Mouse (Mus musculus) embryonic stem cell, embryonic (primary cell): ENCODE measurements around the gene Irs2.

Source experiments
- CTCF ChIA-PET, 4 experiments: fragments of 300-600 bp in 2 of 4; fragments of 350-600 bp in 2 of 4; sonication (Branson Sonifier 250); formaldehyde crosslinking; loops; one replicate each; lab custom pipeline; 2022; ENCODE audit warnings: inconsistent platforms in 2 of 4; lab: Charles Lee
- POLR2A ChIA-PET, 4 experiments: fragments of 300-600 bp in 2 of 4; fragments of 350-600 bp in 2 of 4; sonication (Branson Sonifier 250); formaldehyde crosslinking; loops; one replicate each; lab custom pipeline; 2022; ENCODE audit warnings: antibody characterized with exemption in 4 of 4, inconsistent platforms in 1 of 4; lab: Charles Lee

Irs2 gene

DNA sequence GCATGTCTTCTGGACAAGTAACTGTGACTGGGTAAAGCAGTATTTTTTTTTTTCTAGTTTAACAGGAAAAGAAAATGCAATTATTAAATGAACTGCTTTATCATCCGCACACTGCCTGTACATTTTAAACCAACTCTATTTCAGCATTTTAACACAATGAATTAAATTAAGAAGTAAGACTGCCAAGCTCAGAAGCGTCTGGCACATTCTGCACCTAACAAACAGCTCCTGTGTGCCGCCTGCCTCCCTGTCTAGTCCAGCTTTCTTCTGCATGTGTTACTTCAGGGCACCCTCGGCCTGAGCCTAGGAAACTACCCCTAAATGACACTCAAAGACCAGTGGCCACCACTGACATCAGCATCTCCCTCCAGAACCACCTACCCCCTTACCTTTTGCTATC is 8.7 kb downstream of the Irs2 start:
- CTCF ChIA-PET = no interaction called here
- POLR2A ChIA-PET = interaction anchor here in 2 of 4 experiments (0.6 to 1.1 kb wide), 4 partner anchors 9 to 1595 kb away, joined by 3 to 7 read pairs (median 3); no protein-coding TSS in a partner anchor

GRCm38 (mm10) chr8:10996247-10996646 is 12.0 kb downstream of the Irs2 start:
- ChIA-PET CTCF (interaction anchor here in 1 of 4 experiments (0.6 kb wide), 1 partner anchor 705 kb away, joined by 9 read pairs; no protein-coding TSS in a partner anchor), POLR2A (interaction anchor here in 2 of 4 experiments (1.0 to 3.1 kb wide), 3 partner anchors 8 to 10 kb away, joined by 3 to 20 read pairs (median 4); no protein-coding TSS in a partner anchor)

DNA sequence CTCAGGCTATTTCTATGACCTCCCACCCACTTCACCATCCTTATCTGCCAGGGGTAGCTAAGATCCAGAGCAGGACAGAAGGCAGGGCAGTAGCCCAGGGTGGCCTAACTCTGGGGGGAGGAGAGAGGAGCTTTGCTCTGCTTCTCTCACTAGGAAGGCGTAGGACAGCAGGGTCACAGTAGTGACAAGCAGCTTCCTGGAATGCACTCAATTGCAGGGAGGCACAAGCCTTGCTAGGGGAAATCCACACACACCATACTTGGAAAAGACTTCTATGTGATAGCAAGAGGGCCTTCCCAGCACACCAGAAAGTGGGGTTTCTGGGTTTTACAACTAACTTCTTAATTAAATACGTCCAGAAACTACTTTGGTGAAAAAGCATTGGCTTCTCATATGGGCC is 12.5 kb downstream of the Irs2 start:
- ChIA-PET POLR2A (interaction anchor here in 2 of 4 experiments (0.8 to 3.1 kb wide), 3 partner anchors 8 to 10 kb away, joined by 3 to 20 read pairs (median 4); no protein-coding TSS in a partner anchor), CTCF (no interaction called here)

GRCm38 (mm10) chr8:10994390-10994954 is 13.8 kb downstream of the Irs2 start:
- CTCF ChIA-PET = interaction anchor here in 1 of 4 experiments (0.5 kb wide), 1 partner anchor 39 kb away, joined by 3 read pairs; no protein-coding TSS in a partner anchor
- POLR2A ChIA-PET = interaction anchor here (1.3 to 3.1 kb wide), 5 partner anchors 10 to 164 kb away, joined by 3 to 20 read pairs (median 6); no protein-coding TSS in a partner anchor

GRCm38 (mm10) chr8:10993582-10994216 is 14.6 kb downstream of the Irs2 start:
- POLR2A ChIA-PET = interaction anchor here (0.6 to 4.0 kb wide), 7 partner anchors 11 to 164 kb away, joined by 3 to 20 read pairs (median 8); no protein-coding TSS in a partner anchor
- CTCF ChIA-PET = no interaction called here

DNA sequence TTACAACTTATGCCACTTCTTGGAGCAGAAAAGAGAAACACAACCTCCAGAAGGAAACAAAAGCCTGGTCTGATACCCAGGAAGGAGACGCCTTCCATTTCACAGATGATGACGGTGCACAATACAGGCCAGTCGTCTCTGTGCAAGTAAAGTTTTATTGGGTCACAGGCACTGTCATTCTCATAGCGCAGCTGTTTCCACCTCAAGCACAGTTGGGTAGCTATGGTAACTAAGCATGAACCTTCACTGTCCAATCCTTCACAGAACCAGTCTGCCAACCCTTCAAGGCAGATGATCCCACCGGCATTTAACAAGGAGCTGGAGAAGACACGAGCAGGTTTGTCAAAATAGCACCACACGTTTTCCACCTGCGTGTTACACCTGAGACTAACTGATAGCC is 16.2 kb downstream of the Irs2 start:
- ChIA-PET CTCF (interaction anchor here in 1 of 4 experiments (0.7 kb wide), 1 partner anchor 669 kb away, joined by 3 read pairs; no protein-coding TSS in a partner anchor), POLR2A (interaction anchor here (0.6 to 4.0 kb wide), 7 partner anchors 10 to 429 kb away, joined by 3 to 13 read pairs (median 4); no protein-coding TSS in a partner anchor)

DNA sequence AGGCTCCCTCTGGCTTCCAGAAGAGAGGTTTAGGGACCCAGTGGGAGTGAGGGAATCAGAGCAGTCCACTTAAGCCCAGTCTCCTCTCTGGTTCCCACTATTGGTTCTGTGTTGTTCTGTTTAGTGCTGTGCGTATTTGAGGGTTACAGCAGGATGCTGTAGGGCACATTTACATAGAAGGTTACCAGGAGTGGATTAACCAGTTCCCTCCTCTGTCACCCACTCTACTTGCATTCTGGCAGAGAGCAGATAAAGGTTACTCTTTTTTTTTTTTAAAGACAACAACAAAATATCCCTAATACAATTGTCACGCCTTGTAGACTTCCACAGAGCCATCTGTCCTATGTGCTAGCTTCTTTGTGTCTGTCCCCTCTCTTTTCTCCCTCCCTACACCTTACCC is 16.9 kb downstream of the Irs2 start:
- ChIA-PET POLR2A (interaction anchor here in 2 of 4 experiments (0.9 to 4.0 kb wide), 12 partner anchors 8 to 114 kb away, joined by 3 to 13 read pairs (median 4); no protein-coding TSS in a partner anchor), CTCF (interaction anchor here in 2 of 4 experiments (0.7 to 1.2 kb wide), 3 partner anchors 12 to 670 kb away, joined by 3 to 4 read pairs (median 4); no protein-coding TSS in a partner anchor)

- ChIA-PET POLR2A (interaction anchor here in 3 of 4 experiments (0.6 to 4.0 kb wide), 12 partner anchors 9 to 507 kb away, joined by 3 to 13 read pairs (median 4); partner anchors contain the start of gene Naxd (in 1 of the 3)), CTCF (interaction anchor here in 2 of 4 experiments (0.6 to 1.2 kb wide), 4 partner anchors 11 to 921 kb away, joined by 3 to 4 read pairs (median 4); no protein-coding TSS in a partner anchor)
Measured at GRCm38 (mm10) chr8:10990421-10991110, 17.7 kb downstream of the Irs2 start.

DNA sequence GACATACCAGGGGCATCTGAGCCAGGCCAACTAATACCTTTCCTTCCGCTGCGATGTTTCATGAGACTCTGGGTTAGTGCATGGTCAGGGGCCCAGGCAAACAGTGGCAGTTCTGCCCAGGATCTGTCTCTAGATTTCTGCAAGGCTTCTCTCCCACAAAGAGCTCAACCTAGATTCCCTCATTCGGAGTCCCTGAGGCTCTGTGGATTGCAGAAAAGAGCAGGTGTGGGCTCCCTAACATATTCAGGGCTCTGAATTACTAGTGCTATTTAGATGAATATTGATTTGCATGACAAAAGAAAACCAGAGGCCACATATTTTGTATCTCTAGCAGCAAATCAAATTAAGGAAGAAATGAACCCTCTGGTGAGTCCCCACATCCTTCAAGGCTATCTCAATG is 18.3 kb downstream of the Irs2 start:
- POLR2A ChIA-PET = interaction anchor here in 3 of 4 experiments (0.7 to 2.7 kb wide), 4 partner anchors 9 to 152 kb away, joined by 3 to 8 read pairs (median 7); no protein-coding TSS in a partner anchor
- CTCF ChIA-PET = interaction anchor here in 1 of 4 experiments (1.2 kb wide), 1 partner anchor 551 kb away, joined by 4 read pairs; no protein-coding TSS in a partner anchor

DNA sequence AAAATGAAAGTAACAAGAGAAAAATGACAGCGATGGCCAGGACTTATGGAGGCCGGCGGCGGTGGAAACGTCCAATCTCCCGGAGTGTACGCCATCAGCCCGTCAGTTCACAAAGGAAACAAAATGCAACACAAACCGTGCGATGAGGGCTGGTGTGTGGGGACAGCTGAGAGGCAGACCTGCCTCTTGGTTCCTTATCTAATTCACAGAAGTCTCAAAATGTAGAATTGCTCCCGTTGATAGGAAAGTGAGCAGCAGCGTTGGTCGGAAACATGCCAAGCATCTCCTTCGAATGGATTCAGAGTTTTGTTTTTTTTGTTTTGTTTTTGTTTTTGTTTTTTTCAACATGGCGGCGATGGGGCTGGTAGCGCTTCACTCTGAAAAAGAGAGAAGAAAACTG is 21.6 kb downstream of the Irs2 start:
- ChIA-PET CTCF (no interaction called here), POLR2A (no interaction called here)

GRCm38 (mm10) chr8:10985064-10985463 is 23.2 kb downstream of the Irs2 start:
- ChIA-PET POLR2A (no interaction called here), CTCF (no interaction called here)

DNA sequence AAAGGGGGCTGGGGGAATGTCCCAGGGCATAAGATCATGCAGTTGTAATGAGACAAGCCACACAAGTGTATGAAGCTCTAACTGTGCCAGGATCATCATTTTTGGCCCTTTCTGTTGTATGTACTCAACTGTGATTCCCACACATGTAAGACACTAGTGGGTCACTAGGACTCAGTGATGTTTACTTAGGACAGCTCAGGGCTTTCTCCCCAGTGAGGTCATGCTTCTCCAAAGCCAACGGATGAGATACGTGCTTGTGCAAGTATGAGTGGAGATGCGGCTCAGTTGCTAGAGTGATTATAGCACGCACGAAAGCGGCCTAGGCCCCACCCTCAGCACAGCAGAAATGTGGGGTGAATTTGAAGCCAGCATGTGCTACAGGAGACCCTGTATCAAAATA is 27.4 kb downstream of the Irs2 start:
- CTCF ChIA-PET = no interaction called here
- POLR2A ChIA-PET = interaction anchor here in 1 of 4 experiments (1.7 kb wide), 1 partner anchor 25 kb away, joined by 3 read pairs; no protein-coding TSS in a partner anchor

- POLR2A ChIA-PET = interaction anchor here in 1 of 4 experiments (1.4 kb wide), 1 partner anchor 11 kb away, joined by 4 read pairs; no protein-coding TSS in a partner anchor
- CTCF ChIA-PET = no interaction called here
Measured at GRCm38 (mm10) chr8:10979916-10980315, 28.3 kb downstream of the Irs2 start.

DNA sequence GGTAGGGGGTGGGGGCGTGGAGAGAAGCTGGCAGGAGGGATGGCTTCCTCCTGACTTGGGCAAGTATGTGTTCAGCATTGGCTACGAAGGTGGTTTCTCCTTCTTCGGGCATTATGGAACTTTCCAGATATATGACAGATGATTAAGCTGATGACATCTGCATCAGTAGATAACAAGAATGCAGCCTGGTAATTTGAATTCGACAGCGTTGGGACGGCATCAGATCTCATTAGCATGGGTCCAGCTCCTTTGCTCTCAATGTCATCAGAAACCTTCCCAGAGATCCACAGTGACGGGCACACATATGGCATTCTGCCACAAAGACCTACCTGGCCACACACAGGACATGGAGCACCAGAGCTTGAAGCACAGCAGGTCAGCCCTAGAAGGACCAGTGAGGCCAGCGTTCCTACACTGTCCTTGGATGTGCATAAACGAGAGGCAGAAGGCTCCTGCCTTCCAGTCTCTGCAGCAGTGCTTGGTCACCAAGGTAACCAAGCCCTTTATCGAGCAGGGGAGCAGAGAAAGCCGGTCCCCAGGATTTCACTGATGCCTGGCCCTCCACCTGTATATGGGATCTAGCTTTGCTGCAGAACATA is 29.0 kb downstream of the Irs2 start:
- POLR2A ChIA-PET = interaction anchor here in 1 of 4 experiments (1.2 to 1.9 kb wide), 3 partner anchors 10 to 14 kb away, joined by 3 to 6 read pairs (median 4); no protein-coding TSS in a partner anchor
- CTCF ChIA-PET = interaction anchor here in 1 of 4 experiments (0.6 to 0.9 kb wide), 2 partner anchors 12 to 383 kb away, joined by 3 to 4 read pairs; no protein-coding TSS in a partner anchor

GRCm38 (mm10) chr8:10978377-10978776 is 29.9 kb downstream of the Irs2 start:
- ChIA-PET CTCF (no interaction called here), POLR2A (interaction anchor here in 2 of 4 experiments (1.2 to 1.9 kb wide), 4 partner anchors 9 to 27 kb away, joined by 3 to 6 read pairs (median 4); no protein-coding TSS in a partner anchor)

DNA sequence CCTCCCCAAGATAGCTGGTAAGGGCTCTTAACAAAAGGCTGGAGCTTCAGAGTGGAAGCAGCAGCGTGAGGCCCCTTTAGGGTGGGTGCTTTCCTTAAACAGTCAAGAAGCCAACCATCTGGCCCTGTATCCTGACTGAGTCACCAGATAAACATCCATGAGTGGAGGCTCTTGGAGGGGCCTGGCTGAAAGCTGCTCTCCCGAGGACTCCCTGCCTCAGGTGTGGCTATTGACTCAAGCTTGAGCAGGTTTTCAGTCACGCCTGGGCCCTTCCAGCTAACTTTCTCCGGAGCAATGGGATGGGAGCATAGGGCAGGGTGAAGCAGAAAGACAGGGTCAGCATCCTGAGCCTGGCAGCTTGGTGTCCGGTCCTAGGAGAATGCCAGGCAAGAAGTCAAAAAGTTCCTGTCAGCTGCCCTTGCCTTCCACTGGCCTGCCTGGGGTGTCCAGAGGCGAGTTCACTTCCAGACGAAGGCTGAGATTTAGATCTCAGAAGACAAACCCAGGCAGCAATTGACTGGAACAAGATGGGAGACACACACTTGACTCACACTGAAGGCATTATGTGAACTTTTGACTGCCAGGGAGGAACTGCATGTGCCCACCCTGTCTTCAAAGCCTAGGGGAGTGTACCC is 30.4 kb downstream of the Irs2 start:
- POLR2A ChIA-PET = interaction anchor here (0.5 to 1.9 kb wide), 5 partner anchors 9 to 34 kb away, joined by 3 to 6 read pairs (median 3); no protein-coding TSS in a partner anchor
- CTCF ChIA-PET = no interaction called here

DNA sequence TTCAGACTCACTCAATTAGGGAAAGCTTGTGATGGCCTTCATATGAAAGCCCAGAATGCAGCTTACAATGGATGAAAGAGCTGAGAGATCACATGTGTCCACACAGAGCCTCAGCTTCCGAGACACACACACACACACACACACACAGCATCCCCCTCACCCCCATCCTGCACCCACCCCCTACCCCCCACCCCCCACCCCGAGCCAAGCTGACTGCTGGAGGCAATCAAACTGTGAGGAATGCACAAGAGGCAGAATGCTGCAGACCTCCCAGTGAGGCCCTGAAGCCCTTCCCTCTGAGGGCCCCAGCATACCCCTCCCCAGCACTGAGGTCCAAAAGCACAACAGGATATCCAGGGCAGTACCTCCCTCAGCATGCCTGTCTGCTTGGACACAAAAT is 33.6 kb downstream of the Irs2 start:
- POLR2A ChIA-PET = no interaction called here
- CTCF ChIA-PET = interaction anchor here in 1 of 4 experiments (0.6 kb wide), 1 partner anchor 405 kb away, joined by 7 read pairs; no protein-coding TSS in a partner anchor
